Mouse (Mus musculus) induced T-regulatory cell, adult 2 months (primary cell): Measurements from ENCODE around the gene Sema4d.

Experiments
- DNase-seq: peaks from one replicate; pipeline ENCODE4 v3.0.0-alpha.2; 2012; ENCODE audit warnings: low read depth

Sema4d gene

DNA sequence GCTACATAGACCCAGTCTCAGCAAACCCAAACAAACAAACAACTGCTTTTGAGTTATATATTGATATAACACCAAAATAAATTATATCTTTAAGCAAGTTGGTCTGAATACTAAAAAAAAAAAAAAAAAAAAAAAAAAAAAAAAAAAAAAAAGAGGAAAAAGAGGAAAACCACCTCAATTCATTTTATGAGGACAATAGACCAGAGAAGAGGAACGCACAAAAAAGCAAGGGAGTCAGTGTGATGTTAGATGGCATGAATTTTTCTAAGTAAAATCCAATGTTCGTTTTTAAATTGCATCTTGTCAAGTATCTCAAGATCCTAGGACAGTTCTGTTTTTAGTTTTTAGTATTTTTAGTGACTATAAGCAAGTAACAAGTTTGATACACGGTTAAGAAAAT, 152.1 kb downstream of the Sema4d start:
- DNase-seq, result no peak

DNA sequence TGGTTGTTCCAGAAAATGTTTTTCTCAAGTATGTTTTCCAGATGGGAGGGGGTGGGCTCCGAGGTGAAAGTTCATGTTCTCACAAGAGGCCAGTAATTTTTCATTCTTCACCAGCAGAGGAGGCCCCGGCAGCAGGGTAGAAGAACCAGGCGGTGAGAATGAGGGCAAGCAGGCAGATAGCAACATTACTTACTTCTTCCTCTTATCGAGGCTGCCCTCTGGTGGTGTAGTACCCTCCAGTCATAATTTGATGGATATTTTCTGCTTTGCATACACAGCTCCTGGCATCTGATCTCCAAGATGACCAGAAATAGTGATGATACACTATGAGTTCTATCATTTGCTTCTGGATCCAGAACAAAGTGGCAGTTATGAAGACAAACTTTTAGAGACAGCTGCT, 154.6 kb downstream of the Sema4d start:
- DNase-seq, result peak; percentile 79
